Mouse (Mus musculus) layer of hippocampus, adult 9-11 months (tissue): ENCODE measurements around the gene Pde4c.
A peak's percentile ranks its signal among the peaks of the same experiment; 100 is the strongest.

ENCODE experiments used
- DNase-seq: peaks from one replicate; pipeline ENCODE4 v3.0.0; 2022

The Pde4c gene

GRCm38 (mm10) chr8:70725792-70726447 lies 2.4 kb downstream of the Pde4c start:
- no peak for DNase-seq

GRCm38 (mm10) chr8:70726721-70727120 lies 3.2 kb downstream of the Pde4c start:
- DNase-seq, result no peak

- DNase-seq, result no peak
Observed at GRCm38 (mm10) chr8:70729808-70730475, 6.4 kb downstream of the Pde4c start.

GRCm38 (mm10) chr8:70730956-70731355 lies 7.4 kb downstream of the Pde4c start:
- DNase-seq, result no peak

- DNase-seq, result no peak
Observed at GRCm38 (mm10) chr8:70737705-70738104, 14.2 kb downstream of the Pde4c start.

- DNase-seq, result no peak
Observed at GRCm38 (mm10) chr8:70738211-70738610, 14.7 kb downstream of the Pde4c start.

- DNase-seq, result no peak
Observed at GRCm38 (mm10) chr8:70741661-70742060, 18.1 kb downstream of the Pde4c start.

GRCm38 (mm10) chr8:70742176-70742575 lies 18.7 kb downstream of the Pde4c start:
- no peak for DNase-seq

GRCm38 (mm10) chr8:70742981-70743655 lies 19.6 kb downstream of the Pde4c start:
- DNase-seq, result no peak

GRCm38 (mm10) chr8:70743656-70744590 lies 20.4 kb downstream of the Pde4c start:
- DNase-seq, result peak; percentile 45

- no peak for DNase-seq
Observed at GRCm38 (mm10) chr8:70744806-70745205, 21.3 kb downstream of the Pde4c start.

- DNase-seq, result no peak
Observed at GRCm38 (mm10) chr8:70745691-70746220, 22.2 kb downstream of the Pde4c start.

GRCm38 (mm10) chr8:70746676-70747075 lies 23.2 kb downstream of the Pde4c start:
- no peak for DNase-seq

GRCm38 (mm10) chr8:70747211-70747890 lies 23.8 kb downstream of the Pde4c start:
- peak; percentile 8 for DNase-seq

GRCm38 (mm10) chr8:70748246-70749096 lies 25.0 kb downstream of the Pde4c start:
- no peak for DNase-seq

GRCm38 (mm10) chr8:70749097-70749674 lies 25.7 kb downstream of the Pde4c start:
- peak; percentile 6 for DNase-seq

GRCm38 (mm10) chr8:70750128-70750680 lies 26.7 kb downstream of the Pde4c start:
- DNase-seq, result peak; percentile 18

GRCm38 (mm10) chr8:70752000-70752764 lies 28.7 kb downstream of the Pde4c start:
- DNase-seq, result peak; percentile 66

- DNase-seq, result peak; percentile 86
Observed at GRCm38 (mm10) chr8:70753151-70753550, 29.6 kb downstream of the Pde4c start.
